22 mouse cellular contexts compared by ENCODE assay signal in the genomic region with DNA sequence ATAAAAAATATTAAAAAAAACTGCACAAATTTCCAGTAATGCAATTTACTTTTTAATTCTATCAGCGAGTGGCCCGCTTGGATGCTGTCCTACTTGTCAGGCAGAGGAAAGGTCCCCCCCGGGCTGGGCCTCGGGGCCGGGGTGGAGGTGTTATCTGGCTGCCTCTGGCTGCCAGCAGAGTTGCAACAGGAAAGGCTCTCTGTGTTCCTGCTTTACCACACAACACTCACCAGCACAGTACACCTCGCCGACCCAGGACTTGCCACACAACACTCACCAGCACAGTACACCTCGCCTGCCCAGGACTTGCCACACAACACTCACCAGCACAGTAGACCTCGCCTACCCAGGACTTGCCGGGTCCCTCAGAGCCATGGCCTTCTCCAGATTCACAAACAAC. TPM values are rescaled to one million over a fixed set of nuclear protein-coding genes. Genes with fewer than 3 reads are reported as not detected.
DNase-seq lines count a peak whose midpoint lies in the region; ATAC-seq and TF ChIP-seq lines count a peak whose summit lies in the region.
"Had no signal": no experiment of that assay in that cellular context is flagged by ENCODE, and none has a peak within 500 bp of the region (broad histone marks: within the 10 kb centered on the region; RNA-seq: fewer than 3 reads in every experiment).

No protein-coding gene starts in this region.

- no peak for TF ChIP-seq EP300 in MEL (IDR thresholded peaks at IDR 0.05; ENCODE audit: low read depth in 1 of 2, low read length in 2 of 2)

- H3K79me2 ChIP-seq in MEL (ENCODE audit: control insufficient read depth, insufficient read depth, low read length, poor library complexity): no peaks in the 10 kb centered on the region

- DNase-seq in 416B (ENCODE audit: low read depth): peak; percentile 44
- peak; percentile 29 for DNase-seq in MEL (ENCODE audit: low read depth, low spot score)
- DNase-seq in heart, postnatal 4 days: peak; percentile 25
- DNase-seq in layer of hippocampus, postnatal 10 days (ENCODE audit: low spot score in 2 of 2): no peak
- no peak for DNase-seq in spleen, adult 12 weeks (ENCODE audit: low spot score)
- DNase-seq in right cerebral cortex, adult 18-20 months: no peak
- DNase-seq: adrenal gland, postnatal 25 days; cerebellum, adult 8-10 months; forebrain, postnatal 0 days; gastrocnemius, postnatal 25 days; kidney, adult 9 months; kidney, postnatal 25 days; lung, postnatal 4 days; right cerebral cortex, postnatal 14 days; spleen, adult 18-20 months; thymus, postnatal 14 days had no signal

- no peak for TF ChIP-seq RAD21 in MEL (IDR thresholded peaks at IDR 0.05; ENCODE audit: low read depth, low read length)

- no peak for TF ChIP-seq CTCF in MEL (IDR thresholded peaks at IDR 0.05 in 2 of 3, conservative IDR thresholded peaks at IDR 0.05 in 1 of 3; ENCODE audit: control insufficient read depth in 1 of 3, insufficient read depth in 1 of 3, low read depth in 2 of 3, low read length in 3 of 3, poor library complexity in 1 of 3, severe bottlenecking in 1 of 3)

- peaks cover 28% of the 10 kb centered on the region for H3K36me3 ChIP-seq in heart, embryonic 14.5 days (ENCODE audit: control insufficient read depth, insufficient read depth, low read length)
- 0 out of 2 replicates have a peak, but pooled peaks cover 5% of the 10 kb centered on the region for H3K36me3 ChIP-seq in heart, embryonic 11.5 days (ENCODE audit: control insufficient read depth, insufficient read depth, low read length)
- peaks cover 0 to 2% of the 10 kb centered on the region in 2 experiments; a peak in 1 of 4 replicates for H3K36me3 ChIP-seq in MEL (ENCODE audit: control insufficient read depth in 1 of 2, insufficient read depth in 2 of 2, low read length in 2 of 2)

- no peak for TF ChIP-seq POLR2A in MEL (IDR thresholded peaks at IDR 0.05; ENCODE audit: control insufficient read depth in 1 of 2, insufficient read depth in 1 of 2, low read depth in 1 of 2, low read length in 2 of 2, poor library complexity in 1 of 2)

- no peak overlapping the region for H3K4me3 ChIP-seq in heart, embryonic 14.5 days (ENCODE audit: control insufficient read depth in 1 of 2, insufficient read depth in 1 of 2, low read depth in 1 of 2, low read length in 2 of 2)
- H3K4me3 ChIP-seq in heart, embryonic 11.5 days (ENCODE audit: low read depth, low read length): no peak overlapping the region
- no peak overlapping the region for H3K4me3 ChIP-seq in MEL (ENCODE audit: control insufficient read depth in 1 of 2, insufficient read depth in 1 of 2, low read depth in 2 of 2, low read length in 2 of 2)
- H3K4me3 ChIP-seq: hindbrain, embryonic 15.5 days; intestine, embryonic 15.5 days; limb, embryonic 15.5 days; midbrain, embryonic 12.5 days had no signal

- ATAC-seq in heart, embryonic 14.5 days (ENCODE audit: insufficient number of reproducible peaks, insufficient read depth, low FRiP score, low read depth): peak; percentile 41; the same call in 1 of the 2 replicates
- ATAC-seq in heart, embryonic 11.5 days (replicated peaks; ENCODE audit: insufficient number of reproducible peaks, low FRiP score, low TSS enrichment): no peak
- ATAC-seq: forebrain, postnatal 0 days; intestine, embryonic 15.5 days had no signal

- no peaks in the 10 kb centered on the region for H3K9me3 ChIP-seq in heart, embryonic 14.5 days (ENCODE audit: control insufficient read depth, low read length)
- H3K9me3 ChIP-seq in heart, embryonic 11.5 days (replicated peaks; ENCODE audit: control insufficient read depth, low read length): peaks cover 4% of the 10 kb centered on the region; the same call in 1 of the 2 replicates
- H3K9me3 ChIP-seq in MEL (replicated peaks; ENCODE audit: insufficient read depth, low read length): no peaks in the 10 kb centered on the region
- H3K9me3 ChIP-seq: hindbrain, embryonic 15.5 days; intestine, embryonic 15.5 days had no signal

- 0 out of 2 replicates have a peak overlapping the region, but pooled peaks have one; percentile 25 for H3K9ac ChIP-seq in heart, embryonic 14.5 days (ENCODE audit: low read length)
- no peak overlapping the region for H3K9ac ChIP-seq in heart, embryonic 11.5 days (ENCODE audit: low read depth, low read length)
- no peak overlapping the region for H3K9ac ChIP-seq in MEL (ENCODE audit: control insufficient read depth, low read depth, low read length, poor library complexity, severe bottlenecking)
- H3K9ac ChIP-seq: forebrain, postnatal 0 days; hindbrain, embryonic 15.5 days; intestine, embryonic 15.5 days; limb, embryonic 15.5 days; midbrain, embryonic 12.5 days had no signal

- WGBS in heart, embryonic 14.5 days: 50% methylated on average over 10 of the region's 10 CpGs
- 58% methylated on average over 10 of the region's 10 CpGs for WGBS in heart, embryonic 11.5 days (ENCODE audit: insufficient replicate concordance)

- no peak overlapping the region for H3K4me2 ChIP-seq in heart, embryonic 14.5 days (ENCODE audit: low read length)
- no peak overlapping the region for H3K4me2 ChIP-seq in heart, embryonic 11.5 days
- H3K4me2 ChIP-seq: hindbrain, embryonic 15.5 days; intestine, embryonic 15.5 days; limb, embryonic 15.5 days; midbrain, embryonic 12.5 days had no signal

- 0 out of 4 replicates have a peak overlapping the region, but pooled peaks of 1 of the 2 experiments have one; percentile 4 for H3K27ac ChIP-seq in heart, embryonic 14.5 days (replicated peaks in 1 of 2; ENCODE audit: control insufficient read depth in 1 of 2, insufficient read depth in 1 of 2, low read depth in 2 of 2, low read length in 2 of 2)
- H3K27ac ChIP-seq in heart, embryonic 11.5 days (ENCODE audit: low read depth, low read length): no peak overlapping the region
- H3K27ac ChIP-seq in MEL (ENCODE audit: control insufficient read depth, low read depth, low read length): no peak overlapping the region
- H3K27ac ChIP-seq: hindbrain, embryonic 15.5 days; intestine, embryonic 15.5 days; limb, embryonic 15.5 days; midbrain, embryonic 12.5 days had no signal

- H3K27me3 ChIP-seq in heart, embryonic 14.5 days (ENCODE audit: control insufficient read depth, insufficient read depth, low read length): no peaks in the 10 kb centered on the region
- H3K27me3 ChIP-seq in heart, embryonic 11.5 days (ENCODE audit: control insufficient read depth, insufficient read depth, low read length): no peaks in the 10 kb centered on the region
- H3K27me3 ChIP-seq in MEL (ENCODE audit: control insufficient read depth in 1 of 2, insufficient read depth in 2 of 2, low read length in 2 of 2): no peaks in the 10 kb centered on the region
- H3K27me3 ChIP-seq: hindbrain, embryonic 15.5 days; intestine, embryonic 15.5 days; limb, embryonic 15.5 days; midbrain, embryonic 12.5 days had no signal

- peaks cover 12 to 19% of the 10 kb centered on the region in 2 experiments for H3K4me1 ChIP-seq in heart, embryonic 14.5 days (ENCODE audit: control insufficient read depth in 2 of 2, insufficient read depth in 2 of 2, low read length in 2 of 2)
- H3K4me1 ChIP-seq in heart, embryonic 11.5 days (ENCODE audit: control insufficient read depth, insufficient read depth, low read length): peaks cover 17% of the 10 kb centered on the region
- no peaks in the 10 kb centered on the region for H3K4me1 ChIP-seq in MEL (ENCODE audit: control insufficient read depth in 1 of 2, insufficient read depth in 2 of 2, low read length in 2 of 2)
- H3K4me1 ChIP-seq: hindbrain, embryonic 15.5 days; intestine, embryonic 15.5 days; midbrain, embryonic 12.5 days had no signal

TF ChIP-seq in MEL, 35 proteins besides CTCF, POLR2A, EP300 and RAD21:
- TF ChIP-seq ZMIZ1 (IDR thresholded peaks at IDR 0.05; ENCODE audit: low read depth, low read length): no peak
- TF ChIP-seq CHD2 (IDR thresholded peaks at IDR 0.05; ENCODE audit: low read length): no peak
- no peak for TF ChIP-seq GATA1 (IDR thresholded peaks at IDR 0.05; ENCODE audit: low read depth, low read length)
- TF ChIP-seq TCF12 (IDR thresholded peaks at IDR 0.05; ENCODE audit: low read depth, low read length): no peak
- TF ChIP-seq KAT2A (conservative IDR thresholded peaks at IDR 0.05; ENCODE audit: low read depth, low read length): no peak
- TF ChIP-seq USF2 (IDR thresholded peaks at IDR 0.05; ENCODE audit: borderline replicate concordance in 1 of 2, insufficient read depth in 1 of 2, low read depth in 1 of 2, low read length in 2 of 2): no peak
- TF ChIP-seq MYC (IDR thresholded peaks at IDR 0.05; ENCODE audit: low read depth, low read length): no peak
- no peak for TF ChIP-seq BHLHE40 (IDR thresholded peaks at IDR 0.05; ENCODE audit: borderline replicate concordance, low read depth, low read length)
- no peak for TF ChIP-seq TAL1 (IDR thresholded peaks at IDR 0.05; ENCODE audit: low read length)
- TF ChIP-seq JUND (IDR thresholded peaks at IDR 0.05; ENCODE audit: low read depth, low read length): no peak
- TF ChIP-seq MAX (IDR thresholded peaks at IDR 0.05; ENCODE audit: low read length): no peak
- no peak for TF ChIP-seq MEF2A (IDR thresholded peaks at IDR 0.05; ENCODE audit: extremely low read depth, insufficient replicate concordance, low read depth, low read length, poor library complexity, severe bottlenecking)
- no peak for TF ChIP-seq ZC3H11A (IDR thresholded peaks at IDR 0.05; ENCODE audit: low read depth, low read length)
- no peak for TF ChIP-seq UBTF (IDR thresholded peaks at IDR 0.05; ENCODE audit: borderline replicate concordance, insufficient read depth, low read depth, low read length)
- TF ChIP-seq HCFC1 (IDR thresholded peaks at IDR 0.05; ENCODE audit: low read depth, low read length): no peak
- TF ChIP-seq NELFE (IDR thresholded peaks at IDR 0.05; ENCODE audit: low read depth, low read length): no peak
TF ChIP-seq in MEL: peak in this region for 0.

RNA-seq across cellular contexts. Expression of a gene that starts 38.8 kb away (rescaled TPM):
- 34.3 and 39.2 TPM in 2 replicates for polyA plus RNA-seq in heart, embryonic 14.5 days (2014; fragmentation: Nextera tagmentation; extraction: Ambion mirVana)
- 29.2 and 39.5 TPM in 2 replicates for polyA plus RNA-seq in heart, embryonic 11.5 days (2014; fragmentation: Nextera tagmentation; extraction: Ambion mirVana)
- 18.0 and 18.8 TPM in 2 replicates for total RNA-seq in MEL (2012; rRNA removed)
- polyA plus RNA-seq in MEL (2012; ENCODE audit: insufficient read depth in 1 of 2, insufficient read length in 2 of 2, low read depth in 1 of 2, low replicate concordance in 2 of 2, missing spikeins in 1 of 2): 10 to 100 TPM in 1 of 2 experiments, not detected in 1; 20.4 TPM
- total RNA-seq in heart, postnatal 4 days (2021): 10 to 100 TPM; 34.4 to 41.5 TPM
- total RNA-seq in layer of hippocampus, postnatal 10 days (2021): 10 to 100 TPM; 35.6 to 49.9 TPM

Comparison
In these comparisons a context has a peak if more than half of its experiments do, and no peak if none do; other contexts are left out.
1. DNase-seq: peak in 416B (single experiment), MEL (single experiment) and heart, postnatal 4 days (single experiment); none in layer of hippocampus, postnatal 10 days (0 of 2), spleen, adult 12 weeks (single experiment) and right cerebral cortex, adult 18-20 months (single experiment).